Mouse (Mus musculus): ENCODE measurements around the gene Clec11a.

- no peak for TF ChIP-seq CTCF (IDR thresholded peaks at IDR 0.05; ENCODE audit: borderline replicate concordance, insufficient read depth, low read depth, low read length)
- peak; percentile 53; the same call in 1 of the 2 replicates for TF ChIP-seq POLR2A (IDR thresholded peaks at IDR 0.05; ENCODE audit: borderline replicate concordance, insufficient read depth, low read length)
Observed at GRCm38 (mm10) chr7:44336046-44337021, 29.6 kb upstream of the Clec11a start.
